Mouse (Mus musculus): Measurements from ENCODE around the gene Rasl11b.

- TF ChIP-seq CTCF (IDR thresholded peaks at IDR 0.05; ENCODE audit: low read depth) (no peak), EP300 (IDR thresholded peaks at IDR 0.05; ENCODE audit: low read depth) (no peak)
These were observed 33.1 kb upstream of the Rasl11b start for GRCm38 (mm10) chr5:74162013-74162412.

Data from liver, embryonic 14.5 days (tissue).